Mouse (Mus musculus): ENCODE data around the gene Herpud1. TPM values are rescaled to one million over a fixed set of nuclear protein-coding genes. Genes with fewer than 3 reads are reported as not detected.

The Herpud1 gene
- polyA plus RNA-seq, 1 experiment from 2014 or later = 58.4 TPM

DNA sequence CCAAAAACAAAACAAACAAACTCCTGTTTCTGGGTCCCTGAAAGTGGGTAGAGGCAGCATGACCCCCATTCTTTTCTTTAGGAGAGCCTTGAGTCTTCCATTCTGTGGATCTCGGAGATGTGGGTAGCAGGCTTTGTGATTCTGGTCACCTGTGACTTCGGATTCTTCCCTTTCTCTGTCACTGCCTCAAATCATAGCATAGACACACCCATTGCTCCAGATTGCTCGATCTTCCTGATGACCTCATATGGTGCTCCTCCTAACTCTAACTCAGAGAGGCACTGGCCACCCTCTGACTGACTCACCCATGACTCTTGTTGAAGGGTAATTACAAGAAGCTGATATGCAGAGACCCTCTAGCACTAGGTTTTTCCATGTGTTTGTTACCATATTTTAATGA lies 50.7 kb downstream of the Herpud1 start:
- WGBS = 74% methylated on average over 3 of the region's 3 CpGs
- Histone ChIP-seq H3K27me3 (peaks cover 15% of the 10 kb centered on the region; the same call in 1 of the 2 replicates), H3K27ac (no peak overlapping the region), H3K4me3 (no peak overlapping the region), H3K9me3 (no peaks in the 10 kb centered on the region), H3K4me2 (replicated peaks) (no peak overlapping the region), H3K9ac (no peak overlapping the region), H3K4me1 (no peaks in the 10 kb centered on the region; the same call in 1 of the 2 replicates), H3K36me3 (no peaks in the 10 kb centered on the region)
- no peak for ATAC-seq (ENCODE audit: insufficient number of reproducible peaks, insufficient read depth, low FRiP score, low TSS enrichment)

DNA sequence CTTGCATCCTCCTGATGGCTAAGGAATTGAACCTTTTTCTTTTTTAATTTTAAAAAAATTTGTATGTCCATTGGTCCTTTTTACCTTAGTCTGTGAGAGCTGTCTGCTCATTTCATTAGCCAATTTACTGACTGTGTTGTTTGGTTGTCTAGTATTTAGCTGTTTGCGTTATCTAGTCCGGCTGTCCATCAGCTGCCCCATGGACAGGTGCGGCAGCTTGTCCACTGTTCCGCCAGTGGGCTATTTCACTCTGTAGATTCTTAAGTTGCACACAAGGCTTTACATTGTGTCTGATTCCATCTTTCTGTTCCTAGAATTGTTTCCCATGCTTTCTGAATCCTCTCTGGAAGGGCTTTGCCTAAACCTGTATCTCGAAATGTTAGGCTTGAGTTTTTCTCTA lies 52.4 kb downstream of the Herpud1 start:
- no peaks in the 10 kb centered on the region for H3K9me3 ChIP-seq
- WGBS = 89% methylated on average over 5 of the region's 5 CpGs
- H3K9ac ChIP-seq = no peak overlapping the region
- no peak overlapping the region for H3K4me3 ChIP-seq
- no peak for ATAC-seq (ENCODE audit: insufficient number of reproducible peaks, insufficient read depth, low FRiP score, low TSS enrichment)
- no peak overlapping the region for H3K27ac ChIP-seq
- peaks cover 9% of the 10 kb centered on the region; the same call in 1 of the 2 replicates for H3K27me3 ChIP-seq
- H3K4me1 ChIP-seq = no peaks in the 10 kb centered on the region; the same call in 1 of the 2 replicates
- no peaks in the 10 kb centered on the region for H3K36me3 ChIP-seq
- H3K4me2 ChIP-seq (replicated peaks) = no peak overlapping the region

DNA sequence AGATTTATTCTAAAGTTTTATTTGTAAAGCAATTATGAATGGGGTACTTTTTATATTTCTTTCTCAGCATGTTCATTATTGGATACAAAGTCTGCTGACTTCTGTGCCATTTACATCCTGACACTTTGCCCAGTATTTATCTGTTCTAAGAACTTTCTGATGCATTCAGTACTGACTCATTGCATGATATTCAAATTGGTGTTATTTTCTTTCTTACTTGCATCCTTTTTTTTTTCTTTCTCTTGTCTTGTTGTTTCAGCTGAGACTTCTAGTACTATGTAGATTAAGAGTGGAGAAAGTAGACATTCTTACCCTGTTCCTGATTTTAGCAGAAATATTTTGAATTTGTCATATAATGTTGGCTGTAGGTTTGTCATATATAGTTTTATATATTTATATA lies 53.5 kb downstream of the Herpud1 start:
- H3K9ac ChIP-seq = no peak overlapping the region
- ATAC-seq (ENCODE audit: insufficient number of reproducible peaks, insufficient read depth, low FRiP score, low TSS enrichment) = no peak
- no peak overlapping the region for H3K4me2 ChIP-seq (replicated peaks)
- no peaks in the 10 kb centered on the region for H3K9me3 ChIP-seq
- no peak overlapping the region for H3K4me3 ChIP-seq
- no peaks in the 10 kb centered on the region for H3K36me3 ChIP-seq
- H3K27me3 ChIP-seq = peaks cover 3% of the 10 kb centered on the region; the same call in 1 of the 2 replicates
- no peak overlapping the region for H3K27ac ChIP-seq
- no peaks in the 10 kb centered on the region for H3K4me1 ChIP-seq

GRCm38 (mm10) chr8:94440389-94440788 lies 54.2 kb downstream of the Herpud1 start:
- no peak overlapping the region for H3K4me2 ChIP-seq (replicated peaks)
- no peak overlapping the region for H3K9ac ChIP-seq
- H3K27me3 ChIP-seq = peaks cover 2% of the 10 kb centered on the region; the same call in 1 of the 2 replicates
- no peak overlapping the region for H3K4me3 ChIP-seq
- no peaks in the 10 kb centered on the region for H3K4me1 ChIP-seq
- no peaks in the 10 kb centered on the region for H3K9me3 ChIP-seq
- ATAC-seq (ENCODE audit: insufficient number of reproducible peaks, insufficient read depth, low FRiP score, low TSS enrichment) = no peak
- no peak overlapping the region for H3K27ac ChIP-seq
- H3K36me3 ChIP-seq = no peaks in the 10 kb centered on the region
- 89% methylated on average over 1 of the region's 1 CpGs for WGBS

DNA sequence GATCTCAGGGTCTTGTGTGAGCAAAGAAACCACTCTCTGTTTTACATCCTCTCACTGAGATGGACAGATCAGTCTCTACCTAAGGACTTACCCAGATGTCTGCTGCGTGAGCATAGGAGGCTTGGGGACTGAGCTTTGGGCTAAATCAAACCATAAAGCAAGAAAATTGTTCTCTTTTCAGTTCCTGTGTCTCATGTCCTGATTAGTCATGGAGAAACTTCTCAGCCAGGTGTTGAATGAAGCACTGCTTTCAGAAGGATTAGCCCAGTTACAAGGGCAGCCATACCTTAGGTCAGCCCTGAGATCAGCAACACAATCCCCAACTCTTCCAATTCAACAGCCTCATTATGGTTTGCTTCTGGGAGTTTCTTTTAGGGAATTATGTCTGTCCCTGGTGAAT lies 55.4 kb downstream of the Herpud1 start:
- Histone ChIP-seq H3K9me3 (no peaks in the 10 kb centered on the region), H3K36me3 (no peaks in the 10 kb centered on the region), H3K27me3 (no peaks in the 10 kb centered on the region), H3K9ac (no peak overlapping the region), H3K4me3 (no peak overlapping the region), H3K4me2 (replicated peaks) (no peak overlapping the region), H3K4me1 (no peaks in the 10 kb centered on the region), H3K27ac (no peak overlapping the region)
- 87% methylated on average over 1 of the region's 1 CpGs for WGBS
- ATAC-seq (ENCODE audit: insufficient number of reproducible peaks, insufficient read depth, low FRiP score, low TSS enrichment) = no peak

GRCm38 (mm10) chr8:94443153-94443552 lies 56.9 kb downstream of the Herpud1 start:
- no peak overlapping the region for H3K27ac ChIP-seq

GRCm38 (mm10) chr8:94444480-94444879 lies 58.2 kb downstream of the Herpud1 start:
- no peak overlapping the region for H3K27ac ChIP-seq
- no peak for ATAC-seq (ENCODE audit: insufficient number of reproducible peaks, insufficient read depth, low FRiP score, low TSS enrichment)
- H3K4me2 ChIP-seq (replicated peaks) = no peak overlapping the region
- 73% methylated on average over 2 of the region's 2 CpGs for WGBS
- no peaks in the 10 kb centered on the region for H3K4me1 ChIP-seq
- H3K36me3 ChIP-seq = no peaks in the 10 kb centered on the region
- H3K4me3 ChIP-seq = no peak overlapping the region
- no peaks in the 10 kb centered on the region for H3K27me3 ChIP-seq
- H3K9me3 ChIP-seq = no peaks in the 10 kb centered on the region
- H3K9ac ChIP-seq = no peak overlapping the region

More at GRCm38 (mm10) chr8:94443153-94443552, 56.9 kb downstream of the Herpud1 start:
- Histone ChIP-seq H3K4me1 (no peaks in the 10 kb centered on the region), H3K9ac (no peak overlapping the region), H3K9me3 (no peaks in the 10 kb centered on the region), H3K4me2 (replicated peaks) (no peak overlapping the region), H3K27me3 (no peaks in the 10 kb centered on the region), H3K4me3 (no peak overlapping the region), H3K36me3 (no peaks in the 10 kb centered on the region)
- ATAC-seq (ENCODE audit: insufficient number of reproducible peaks, insufficient read depth, low FRiP score, low TSS enrichment) = no peak
- 93% methylated on average over 3 of the region's 3 CpGs for WGBS

Other genes starting within 250 kb of the Herpud1 start
- not detected in 2 replicates for gene Mt4, start 249.2 kb upstream of the Herpud1 start, polyA plus RNA-seq (2016; fragmentation: Nextera tagmentation; extraction: Ambion mirVana)
- 4.7 and 5.7 TPM in 2 replicates for gene Mt3, start 233.8 kb upstream of the Herpud1 start, polyA plus RNA-seq (2016; fragmentation: Nextera tagmentation; extraction: Ambion mirVana)
- 28.6 and 37.7 TPM in 2 replicates for gene Mt2, start 213.8 kb upstream of the Herpud1 start, polyA plus RNA-seq (2016; fragmentation: Nextera tagmentation; extraction: Ambion mirVana)
- 73.2 and 73.3 TPM in 2 replicates for gene Mt1, start 207.4 kb upstream of the Herpud1 start, polyA plus RNA-seq (2016; fragmentation: Nextera tagmentation; extraction: Ambion mirVana)
- 110 TPM in 2 replicates for gene Nup93, start 171.9 kb upstream of the Herpud1 start, polyA plus RNA-seq (2016; fragmentation: Nextera tagmentation; extraction: Ambion mirVana)
- gene Slc12a3, start 57.2 kb upstream of the Herpud1 start, polyA plus RNA-seq (2016; fragmentation: Nextera tagmentation; extraction: Ambion mirVana) = 0.12 TPM in 1 of 2 replicates, not detected in the other
- gene Nlrc5, start 47.9 kb downstream of the Herpud1 start, polyA plus RNA-seq (2016; fragmentation: Nextera tagmentation; extraction: Ambion mirVana) = 0.28 TPM in 1 of 2 replicates, not detected in the other
- 10.6 and 11.2 TPM in 2 replicates for gene Cpne2, start 146.6 kb downstream of the Herpud1 start, polyA plus RNA-seq (2016; fragmentation: Nextera tagmentation; extraction: Ambion mirVana)
- gene Rspry1, start 215.5 kb downstream of the Herpud1 start, polyA plus RNA-seq (2016; fragmentation: Nextera tagmentation; extraction: Ambion mirVana) = 51.1 and 52.0 TPM in 2 replicates
- 77.8 and 81.0 TPM in 2 replicates for gene Fam192a, start 215.6 kb downstream of the Herpud1 start, polyA plus RNA-seq (2016; fragmentation: Nextera tagmentation; extraction: Ambion mirVana)

Data from embryonic facial prominence, embryonic 12.5 days (tissue).